Mouse (Mus musculus) brain, embryonic 18.5 days (tissue): ENCODE measurements around the gene Rtkn.
A peak's percentile ranks its signal among the peaks of the same experiment; 100 is the strongest.
"Not testable (repeated sequence)": the region's sequence is repeated elsewhere in the genome, so short reads cannot be mapped to it uniquely, and the experiment has no call there.

Experiments used
- DNase-seq: peaks from one replicate; pipeline ENCODE4 v3.0.0-alpha.2; 2012; ENCODE audit warnings: low read depth, low spot score

The Rtkn gene

DNA sequence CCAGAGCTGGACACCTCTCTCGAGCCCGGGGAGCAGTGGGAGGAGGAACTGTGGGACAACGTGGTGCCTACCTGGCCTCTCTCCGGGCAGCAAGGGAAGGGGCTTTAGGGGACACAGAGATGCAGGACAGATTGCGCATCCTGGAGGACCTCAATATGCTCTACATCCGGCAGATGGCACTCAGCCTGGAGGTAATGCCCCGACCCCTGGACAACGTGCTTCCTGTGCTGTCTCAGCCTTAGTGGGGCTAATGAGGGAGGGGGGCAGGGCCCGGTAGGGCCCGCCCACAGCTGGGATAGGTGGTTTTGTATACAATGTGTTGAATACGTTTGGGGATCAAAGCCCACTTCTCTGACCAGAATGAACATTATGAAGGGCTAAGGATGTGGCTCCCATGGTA lies 2.8 kb downstream of the Rtkn start:
- no peak for DNase-seq

DNA sequence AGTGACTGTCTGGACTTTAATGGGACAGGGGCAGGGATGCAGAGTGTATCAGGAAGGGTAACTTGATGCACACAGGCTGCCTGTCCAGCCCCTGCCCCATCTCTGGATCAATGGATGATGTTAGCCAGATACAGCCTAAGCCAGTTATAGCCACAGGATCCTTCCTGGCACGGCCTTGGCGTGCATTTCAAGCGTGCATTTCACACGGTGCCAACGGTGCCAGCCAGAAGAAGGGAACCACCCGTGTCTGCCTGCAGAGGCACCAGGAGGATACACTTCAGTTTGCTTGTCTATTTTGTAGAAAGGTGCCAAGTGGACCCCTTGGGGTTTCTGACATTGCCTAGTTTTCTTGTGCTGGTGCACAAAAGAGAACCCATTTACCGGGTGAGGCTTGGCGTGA lies 4.8 kb downstream of the Rtkn start:
- no peak for DNase-seq

DNA sequence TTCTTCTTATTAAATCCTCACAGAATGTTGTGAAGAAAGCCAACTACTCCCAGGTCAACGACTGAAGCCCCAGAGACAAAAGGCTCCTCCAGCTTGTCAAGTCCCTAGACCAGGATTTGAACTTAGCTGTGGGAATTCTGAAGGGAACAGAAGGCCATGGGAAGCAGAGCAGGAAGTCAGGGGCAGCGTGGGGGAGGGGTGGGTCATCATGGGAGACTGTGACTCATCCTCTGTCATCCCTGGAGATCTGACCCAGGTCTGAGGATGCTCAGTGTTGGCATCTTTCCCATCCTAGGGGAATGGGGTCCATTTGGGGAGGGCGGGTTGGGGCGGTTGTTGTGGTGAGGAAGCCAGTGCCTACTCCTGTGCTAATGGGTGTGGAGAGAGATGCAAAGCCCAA lies 6.4 kb downstream of the Rtkn start:
- no peak for DNase-seq

DNA sequence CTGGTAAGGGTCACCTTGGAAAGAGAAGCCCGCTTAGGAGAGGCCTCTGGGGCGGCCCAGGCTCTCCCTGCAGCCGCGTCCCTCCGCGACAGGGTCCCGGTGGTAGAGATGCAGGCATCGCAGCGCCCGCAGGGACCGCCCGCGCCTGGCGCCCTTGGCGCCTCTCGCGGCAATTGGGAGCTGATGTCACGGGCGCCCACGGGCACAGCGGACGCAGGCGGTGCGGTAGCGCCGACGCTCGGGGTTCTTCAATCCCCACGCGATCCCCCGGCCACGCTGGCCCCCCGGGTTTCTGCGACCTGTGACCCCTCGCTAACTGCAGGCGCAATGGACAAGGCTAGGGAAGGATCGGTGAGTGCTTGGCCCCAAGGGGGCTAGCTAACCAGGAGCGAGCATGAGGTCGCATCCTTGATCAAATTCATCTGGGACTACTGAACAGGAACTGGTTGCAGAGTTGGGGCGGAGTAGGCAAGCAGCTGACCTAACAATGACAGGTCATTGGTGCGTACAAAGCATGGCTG lies 7.0 kb downstream of the Rtkn start:
- no peak for DNase-seq

DNA sequence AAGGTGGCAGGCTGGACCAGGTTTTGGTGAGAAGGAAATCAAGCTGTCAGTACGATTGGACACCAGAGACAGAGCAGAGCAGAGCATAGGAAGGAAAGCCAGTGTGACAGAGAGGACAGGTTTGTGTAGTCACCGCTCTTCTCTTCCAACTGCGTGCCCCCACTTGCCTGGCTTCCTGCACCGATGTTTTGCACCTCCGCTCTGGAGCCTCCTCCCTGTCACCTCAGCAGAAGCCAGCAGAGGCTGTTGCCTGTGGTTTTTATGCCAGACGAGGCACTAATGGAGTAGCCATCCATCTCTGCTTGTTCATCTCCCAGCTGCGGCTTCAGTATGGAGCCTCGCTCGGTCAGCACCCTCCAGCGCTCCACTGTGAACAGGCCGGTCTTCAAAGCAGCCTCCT lies 7.6 kb downstream of the Rtkn start:
- no peak for DNase-seq

DNA sequence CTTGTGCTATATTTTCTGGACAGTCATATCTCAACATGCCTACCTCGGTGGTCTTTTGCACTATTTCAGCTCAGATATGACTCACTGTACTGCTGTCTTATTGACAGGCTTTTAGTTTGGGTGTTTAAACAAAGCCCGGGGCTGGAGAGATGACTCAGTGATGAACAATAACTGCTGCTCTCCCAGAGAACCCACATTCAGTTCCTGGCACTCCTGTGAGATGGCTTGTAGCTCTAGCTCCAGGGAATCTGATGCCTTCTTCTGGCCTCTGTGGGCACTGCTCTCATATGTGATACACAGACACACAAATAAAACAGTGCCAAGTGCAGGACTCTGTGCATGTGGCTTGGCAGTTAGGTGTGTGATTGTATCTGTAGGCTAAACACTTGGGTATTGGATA lies 9.9 kb downstream of the Rtkn start:
- DNase-seq, result no peak

DNA sequence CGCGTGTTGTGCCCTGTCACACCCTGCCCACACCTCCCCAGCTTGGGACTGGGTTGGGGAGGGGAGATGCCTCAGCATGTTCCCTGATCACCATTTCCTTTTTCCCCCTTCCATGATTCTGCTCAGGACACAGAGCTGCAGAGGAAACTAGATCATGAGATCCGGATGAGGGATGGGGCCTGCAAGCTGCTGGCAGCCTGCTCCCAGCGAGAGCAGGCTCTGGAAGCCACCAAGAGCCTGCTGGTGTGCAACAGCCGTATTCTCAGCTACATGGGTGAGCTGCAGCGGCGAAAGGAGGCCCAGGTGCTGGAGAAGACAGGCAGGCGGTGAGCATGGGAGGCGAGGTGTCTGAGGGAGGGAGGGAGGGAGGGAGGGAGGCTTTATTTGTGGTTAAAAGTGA lies 10.5 kb downstream of the Rtkn start:
- no peak for DNase-seq

DNA sequence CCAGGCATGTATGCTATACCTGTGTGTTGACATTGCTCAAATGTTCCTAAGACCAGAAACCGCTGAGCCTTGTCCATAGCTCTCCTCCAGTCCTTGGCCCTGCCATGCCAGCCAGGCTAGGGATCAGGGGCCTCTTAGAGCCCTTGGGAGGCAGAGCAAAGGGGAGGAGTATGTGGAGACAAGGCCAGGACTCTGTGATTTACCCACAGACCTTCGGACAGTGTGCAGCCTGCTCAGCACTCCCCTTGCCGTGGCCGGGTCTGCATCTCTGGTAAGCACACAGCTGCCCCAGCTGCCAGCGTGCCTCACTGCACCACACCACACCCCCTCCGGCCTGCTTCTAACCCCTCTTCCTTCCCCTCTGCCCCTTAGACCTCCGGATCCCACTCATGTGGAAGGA lies 12.0 kb downstream of the Rtkn start:
- no peak for DNase-seq

DNA sequence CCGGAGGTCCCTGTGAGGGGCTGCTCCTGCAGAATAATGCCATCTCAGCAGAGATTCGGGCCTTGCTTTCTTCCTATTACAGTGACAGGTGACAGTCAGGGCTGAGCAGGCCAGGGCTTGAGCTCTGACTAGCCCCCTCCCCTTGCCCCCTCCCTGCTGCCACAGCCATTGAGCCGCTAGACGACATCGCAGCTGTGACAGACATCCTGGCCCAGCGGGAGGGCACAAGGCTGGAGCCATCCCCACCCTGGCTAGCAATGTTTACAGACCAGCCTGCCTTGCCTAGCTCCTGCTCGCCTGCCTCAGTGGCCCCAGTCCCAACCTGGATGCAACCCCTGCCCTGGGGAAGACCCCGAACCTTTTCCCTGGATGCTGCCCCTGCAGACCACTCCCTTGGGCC lies 16.5 kb downstream of the Rtkn start:
- DNase-seq, result no peak

DNA sequence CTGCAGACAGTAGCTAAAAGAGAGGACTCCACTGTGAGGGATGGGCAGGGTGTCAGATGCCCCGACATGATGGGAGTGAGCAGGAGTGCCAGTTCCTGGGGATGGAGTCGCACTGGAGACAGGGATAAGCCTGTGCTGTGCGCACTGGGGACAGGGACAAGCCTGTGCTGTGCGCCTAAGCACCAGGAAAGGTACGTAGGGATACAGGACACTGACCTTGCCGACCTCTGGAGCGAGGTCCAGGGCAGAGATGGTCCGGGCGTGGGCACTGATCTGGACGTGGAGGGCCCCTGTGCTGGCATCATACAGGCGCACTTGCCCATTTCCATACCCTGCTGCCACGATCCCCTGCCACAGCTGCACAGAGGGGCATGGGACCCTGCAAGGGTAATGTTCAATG lies 17.8 kb downstream of the Rtkn start:
- no peak for DNase-seq

DNA sequence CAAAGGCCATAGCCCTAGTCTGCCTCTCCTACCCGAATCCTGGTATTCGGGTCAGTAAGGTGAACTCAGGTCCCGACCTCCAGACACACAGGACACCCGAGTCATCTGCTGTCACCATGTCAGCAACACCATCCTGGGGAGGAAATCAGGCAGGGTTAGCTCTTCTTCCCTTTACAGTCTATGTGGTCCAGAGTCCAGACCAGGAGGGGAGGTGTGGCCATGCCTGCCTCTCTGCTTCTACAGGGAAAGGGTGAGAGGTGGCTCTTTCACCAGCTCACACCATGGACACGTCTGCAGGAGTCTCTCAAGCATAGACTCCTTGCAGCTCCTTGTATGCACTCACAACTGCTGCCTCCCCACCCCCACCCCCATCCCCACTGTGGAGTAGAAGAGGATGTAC lies 18.2 kb downstream of the Rtkn start:
- no peak for DNase-seq

DNA sequence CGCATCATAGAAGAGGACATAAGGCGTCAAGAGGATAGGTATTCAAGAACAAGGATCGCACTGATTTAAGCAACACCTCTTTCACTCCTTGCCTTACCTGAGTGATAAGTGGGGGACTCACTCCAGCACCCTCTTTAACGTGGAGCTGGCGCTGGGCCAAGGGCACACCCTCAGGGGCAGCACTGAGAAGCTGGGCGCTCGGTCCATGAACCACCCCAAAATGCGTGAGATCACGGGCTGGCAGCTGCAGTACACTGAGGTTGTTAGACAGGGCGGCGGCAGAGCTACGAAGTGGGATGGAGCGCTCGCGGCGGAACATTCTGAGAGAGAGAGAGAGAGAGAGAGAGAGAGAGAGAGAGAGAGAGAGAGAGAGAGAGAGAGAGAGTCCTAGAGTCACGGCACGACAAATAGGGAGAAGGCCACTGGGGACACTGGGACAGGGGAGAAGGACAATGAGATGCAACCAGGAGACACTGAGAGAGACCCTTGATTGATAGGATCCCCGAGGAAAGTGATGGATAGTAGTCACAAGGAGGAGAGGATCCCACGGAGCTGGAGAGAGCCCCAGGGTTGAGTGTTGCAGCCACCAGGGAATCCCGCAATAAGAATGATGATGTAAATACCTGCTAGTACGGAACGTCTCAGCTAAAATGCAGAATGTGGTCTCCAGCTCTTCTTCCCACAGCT lies 20.4 kb downstream of the Rtkn start:
- DNase-seq, result no peak

DNA sequence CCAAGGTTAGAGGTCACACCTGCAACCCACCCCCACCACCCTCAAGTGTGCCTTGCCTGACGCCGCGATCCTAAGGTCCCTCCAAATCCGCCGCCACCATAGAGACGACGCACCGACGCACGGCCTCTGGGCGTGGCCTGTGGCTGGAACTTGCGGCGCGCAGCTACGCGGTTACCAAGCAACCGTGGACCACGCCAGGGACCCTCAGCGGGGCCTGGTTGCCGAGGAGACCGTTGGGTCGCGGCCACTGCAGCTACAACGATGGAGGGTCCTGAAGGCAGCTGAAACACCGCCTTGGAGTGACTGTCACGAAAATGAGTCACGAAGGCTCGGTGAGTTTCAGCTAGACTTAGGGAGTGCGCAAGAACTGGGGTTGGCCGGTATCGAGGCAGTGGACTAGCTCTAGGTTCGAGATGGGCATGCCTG lies 21.0 kb downstream of the Rtkn start, which contains the start of the genes Wdr54 and 1700003E16Rik:
Gene Wdr54 (minus strand): TSS at position 139 of the 426 bp plus-strand sequence.
Gene 1700003E16Rik (plus strand): TSS at position 146 of the 426 bp plus-strand sequence.
- no peak for DNase-seq

DNA sequence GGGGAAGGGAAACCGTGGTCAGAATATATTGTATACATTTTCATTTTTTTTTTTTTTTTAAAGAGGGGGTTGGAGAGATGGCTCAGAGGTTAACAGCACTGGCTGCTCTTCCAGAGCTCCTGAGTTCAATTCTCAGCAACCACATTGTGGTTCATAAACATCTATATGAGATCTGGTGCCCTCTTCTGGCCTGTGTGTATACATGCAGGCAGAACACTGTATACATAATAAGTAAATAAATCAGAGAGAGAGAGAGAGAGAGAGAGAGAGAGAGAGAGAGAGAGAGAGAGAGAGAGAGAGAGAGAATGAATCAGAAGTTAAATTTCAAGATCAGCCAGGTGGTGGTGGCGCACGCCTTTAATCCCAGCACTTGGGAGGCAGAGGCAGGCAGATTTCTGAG lies 24.2 kb downstream of the Rtkn start:
- DNase-seq, result not testable (repeated sequence)

DNA sequence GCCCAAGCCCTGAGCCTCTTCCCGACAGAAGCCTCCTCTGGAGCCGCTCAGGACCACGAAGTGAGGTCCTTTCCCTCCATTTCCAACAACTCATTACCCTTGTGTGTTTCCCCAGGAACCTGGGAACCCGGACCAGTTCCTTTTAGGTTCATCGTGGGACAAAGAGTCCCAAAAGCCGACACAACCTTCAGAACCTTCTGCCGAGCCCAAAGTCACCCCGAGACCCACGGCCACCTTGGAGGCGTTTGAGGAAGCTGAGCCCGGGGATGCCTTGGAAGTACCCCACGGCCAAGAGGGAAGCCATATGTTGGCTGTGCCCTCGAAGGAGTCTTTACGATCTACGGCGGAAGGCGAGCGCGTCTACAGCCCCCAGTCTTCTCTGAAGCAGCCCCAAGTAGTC lies 26.2 kb downstream of the Rtkn start:
- no peak for DNase-seq

DNA sequence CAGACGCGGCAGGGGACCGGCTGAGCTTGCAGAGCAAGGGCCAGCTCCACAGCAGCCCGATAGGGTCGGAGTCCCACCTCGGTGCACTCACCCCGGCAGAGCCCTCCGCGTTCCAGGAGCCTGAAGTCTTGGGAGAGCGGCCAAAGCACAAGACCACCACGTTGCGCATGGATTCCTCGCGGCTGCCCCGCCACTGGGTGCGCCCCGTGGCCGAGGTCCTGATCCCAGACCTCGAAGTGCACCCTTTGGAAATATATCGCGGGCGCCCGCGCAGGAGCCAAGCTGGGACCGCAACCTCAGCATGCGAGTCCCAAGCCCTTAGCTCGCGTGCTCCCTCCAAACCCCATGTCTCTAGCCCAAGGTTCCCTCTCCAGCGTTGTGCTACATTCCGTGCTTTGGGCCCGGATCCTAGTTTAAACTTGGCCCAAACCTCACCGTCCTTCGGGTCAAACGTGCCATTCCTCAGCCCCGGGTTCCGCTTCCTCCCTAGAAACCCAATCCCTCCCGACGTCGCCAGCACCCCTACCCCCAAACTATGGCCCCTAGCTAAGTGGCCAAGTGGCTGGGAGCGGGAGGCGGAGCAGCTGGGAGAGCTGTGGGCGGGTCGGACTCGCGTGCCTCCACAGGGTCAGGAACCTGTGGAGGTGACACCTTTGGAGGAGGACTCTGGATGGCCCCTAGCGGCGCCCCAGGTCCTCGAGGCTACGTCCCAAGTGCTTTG lies 26.8 kb downstream of the Rtkn start:
- DNase-seq, result no peak

DNA sequence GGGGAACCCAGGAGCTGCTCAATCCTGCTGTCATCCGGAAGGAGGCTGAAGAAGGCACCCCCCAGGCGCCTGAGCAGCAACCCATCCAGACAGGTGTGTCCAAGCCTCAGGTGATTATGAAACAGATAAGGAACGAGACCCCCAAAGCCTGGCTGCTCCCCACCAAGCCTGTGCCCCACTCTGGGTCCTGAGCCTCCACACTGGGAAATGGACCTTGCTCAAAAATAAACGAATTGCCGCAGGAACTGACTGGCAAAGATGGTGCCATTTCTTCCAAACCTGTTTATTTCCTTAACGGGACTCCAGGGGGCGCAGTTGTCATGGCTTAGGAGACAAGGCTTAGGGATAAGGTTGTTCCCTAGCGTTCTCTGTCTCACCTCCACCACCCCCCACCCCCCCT lies 27.4 kb downstream of the Rtkn start:
- no peak for DNase-seq

DNA sequence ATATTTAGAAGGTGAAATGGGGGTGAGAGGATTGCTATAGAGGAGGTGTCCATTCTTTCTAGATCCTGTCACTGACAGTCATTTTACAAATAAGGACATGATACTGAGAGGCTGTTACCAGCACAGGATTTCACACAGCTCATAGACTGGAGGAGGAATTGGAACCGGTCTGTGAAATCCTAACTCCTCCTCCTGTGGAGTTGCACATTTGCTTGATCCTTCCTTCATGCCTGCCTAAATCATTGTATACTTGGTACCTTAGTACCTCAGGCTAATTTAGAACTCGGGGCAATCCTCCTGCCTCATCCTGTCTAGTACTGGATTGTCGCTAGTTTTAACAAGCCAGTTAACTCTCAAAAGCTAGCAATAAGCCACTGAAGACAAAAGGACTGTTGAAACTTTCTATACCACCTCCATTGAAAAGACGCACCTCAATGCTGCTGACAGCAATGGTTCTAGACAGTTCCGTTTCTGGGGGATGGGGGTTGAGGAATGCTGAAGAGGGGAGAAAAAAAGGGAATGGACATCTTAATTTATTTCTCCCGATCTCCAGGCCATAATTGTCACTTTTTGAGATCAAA lies 29.9 kb downstream of the Rtkn start:
- no peak for DNase-seq

DNA sequence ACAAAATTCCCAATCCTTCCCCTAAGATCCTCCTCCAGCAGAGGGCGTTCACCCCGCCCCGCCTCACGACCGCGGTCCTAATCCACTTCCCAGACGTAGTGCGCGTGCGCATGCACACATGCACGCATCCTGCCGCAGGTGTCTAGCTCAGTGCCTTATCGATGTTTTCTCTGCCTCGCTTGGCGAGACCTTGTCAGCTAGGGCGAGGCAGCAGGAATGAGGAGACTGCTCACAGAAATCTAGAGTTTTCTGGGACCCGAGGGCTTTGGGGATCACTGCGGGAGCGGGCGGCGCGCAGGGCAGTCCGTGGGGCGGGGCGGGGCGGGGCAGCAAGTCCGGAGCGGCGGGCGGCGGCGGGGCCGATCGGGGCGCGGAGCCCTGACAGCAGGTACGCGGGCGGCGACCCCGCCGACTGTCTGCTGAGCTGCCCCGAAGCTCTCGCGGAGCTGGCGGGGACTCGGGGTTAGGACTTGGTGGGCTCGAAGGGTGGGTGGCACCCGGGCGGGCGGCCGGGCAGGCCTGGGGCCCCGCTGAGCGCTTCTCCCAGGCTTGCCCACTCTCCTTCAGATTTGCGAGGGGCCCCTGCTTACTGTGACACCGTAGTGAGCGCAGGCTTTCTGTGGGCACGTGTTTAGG lies 30.5 kb downstream of the Rtkn start, which contains the start of gene Dctn1:
Gene Dctn1 (plus strand): TSS at position 314 of the 636 bp plus-strand sequence.
- peak; percentile 86 for DNase-seq

DNA sequence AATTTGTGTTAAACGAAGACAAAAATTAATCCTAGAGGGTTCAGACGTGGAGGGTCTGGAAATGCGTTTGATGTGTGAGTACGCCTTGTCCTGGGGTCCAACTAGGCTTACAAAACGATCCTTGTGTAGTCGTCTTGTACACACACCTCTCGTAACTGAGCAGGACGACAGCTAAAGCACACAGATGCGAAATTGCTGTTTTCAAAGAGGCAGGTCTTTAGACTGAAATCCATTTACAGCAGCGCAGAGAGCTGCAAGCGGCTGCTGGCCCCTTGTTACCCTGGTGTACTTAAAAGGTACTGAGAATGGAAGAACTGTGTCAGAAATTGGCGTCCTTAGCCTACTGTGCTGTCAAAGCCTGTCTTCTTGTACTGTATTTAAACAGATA lies 31.0 kb downstream of the Rtkn start:
- no peak for DNase-seq

DNA sequence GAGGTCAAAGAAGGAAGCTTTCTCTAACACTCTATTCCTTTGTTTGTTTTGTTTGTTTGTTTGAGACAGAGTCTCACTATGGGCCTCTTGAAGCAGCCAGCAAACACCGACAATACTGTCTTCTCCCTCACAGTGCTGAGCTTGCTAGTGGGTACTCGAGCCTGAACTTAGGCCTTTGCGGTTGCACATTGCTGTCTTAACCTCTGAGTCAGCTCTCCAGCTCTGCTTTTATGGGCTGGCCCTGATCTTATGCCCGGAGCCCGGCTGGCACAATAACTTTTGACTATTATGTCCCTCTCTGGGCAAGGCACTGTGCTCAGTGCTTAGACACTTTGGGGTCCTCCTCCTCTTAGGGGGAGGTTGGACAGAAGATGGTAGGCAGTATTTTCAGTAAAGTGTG lies 34.6 kb downstream of the Rtkn start:
- DNase-seq, result no peak

DNA sequence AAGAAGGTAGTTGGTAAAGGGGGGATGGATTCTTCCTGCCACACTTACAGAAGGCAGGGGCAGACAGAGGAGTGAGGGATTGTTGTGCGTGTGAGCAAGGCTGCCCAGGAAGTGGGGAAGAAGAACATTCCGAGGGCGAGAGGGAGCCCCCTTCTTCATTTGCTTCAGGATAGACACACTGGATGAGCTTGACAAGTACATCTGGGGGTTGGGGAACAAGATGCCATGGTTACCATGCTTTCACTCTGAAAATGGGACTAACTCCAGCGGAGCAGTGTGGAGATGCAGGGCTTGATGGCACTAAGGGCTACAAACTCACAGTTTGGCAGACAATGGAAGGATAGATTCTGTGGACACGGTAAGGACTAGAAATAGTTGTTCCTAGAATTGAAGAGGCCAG lies 35.8 kb downstream of the Rtkn start:
- DNase-seq, result no peak
